Mouse (Mus musculus): ENCODE measurements around the gene Klf16.

The Klf16 gene

DNA sequence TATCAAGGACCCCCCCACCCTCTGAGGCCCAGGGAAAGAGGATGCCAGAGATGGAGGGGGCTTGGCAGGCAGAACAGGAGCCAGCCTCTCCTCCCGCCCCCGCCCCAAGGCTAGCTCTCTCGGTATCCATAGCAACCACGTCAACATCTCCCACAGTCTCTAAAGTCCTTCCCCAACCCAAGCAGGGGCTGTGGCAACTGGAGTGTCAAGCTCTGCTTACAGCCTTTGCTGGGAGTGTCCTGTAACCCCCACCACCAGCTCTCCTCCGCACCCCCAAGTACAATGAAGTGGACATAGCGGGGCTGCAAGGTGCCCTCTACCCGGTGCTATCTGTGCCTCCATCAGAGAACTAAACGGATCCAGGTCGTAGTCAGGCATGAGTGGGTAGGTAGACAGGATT is 3.2 kb downstream of the Klf16 start:
- no peak for DNase-seq (ENCODE audit: low spot score)

DNA sequence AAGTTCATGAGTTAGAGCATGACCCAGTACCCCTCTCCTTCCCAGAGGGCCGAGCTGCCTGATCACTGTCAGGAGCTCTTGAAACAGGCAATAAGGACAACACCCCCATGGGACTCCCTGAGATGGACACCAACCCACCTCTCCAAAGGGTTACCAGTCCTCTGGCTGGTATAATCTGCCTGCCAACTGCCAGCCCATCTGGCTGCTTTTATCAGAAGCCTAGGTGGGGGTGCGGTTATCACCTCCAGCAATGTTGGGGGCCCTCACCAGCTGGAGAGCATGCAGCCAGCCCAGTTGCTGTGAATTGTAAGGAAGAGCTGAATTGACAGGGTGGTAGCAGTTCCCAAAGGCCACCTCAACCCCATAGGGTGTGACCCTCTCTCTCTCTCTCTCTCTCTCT is 4.6 kb downstream of the Klf16 start:
- no peak for DNase-seq (ENCODE audit: low spot score)

DNA sequence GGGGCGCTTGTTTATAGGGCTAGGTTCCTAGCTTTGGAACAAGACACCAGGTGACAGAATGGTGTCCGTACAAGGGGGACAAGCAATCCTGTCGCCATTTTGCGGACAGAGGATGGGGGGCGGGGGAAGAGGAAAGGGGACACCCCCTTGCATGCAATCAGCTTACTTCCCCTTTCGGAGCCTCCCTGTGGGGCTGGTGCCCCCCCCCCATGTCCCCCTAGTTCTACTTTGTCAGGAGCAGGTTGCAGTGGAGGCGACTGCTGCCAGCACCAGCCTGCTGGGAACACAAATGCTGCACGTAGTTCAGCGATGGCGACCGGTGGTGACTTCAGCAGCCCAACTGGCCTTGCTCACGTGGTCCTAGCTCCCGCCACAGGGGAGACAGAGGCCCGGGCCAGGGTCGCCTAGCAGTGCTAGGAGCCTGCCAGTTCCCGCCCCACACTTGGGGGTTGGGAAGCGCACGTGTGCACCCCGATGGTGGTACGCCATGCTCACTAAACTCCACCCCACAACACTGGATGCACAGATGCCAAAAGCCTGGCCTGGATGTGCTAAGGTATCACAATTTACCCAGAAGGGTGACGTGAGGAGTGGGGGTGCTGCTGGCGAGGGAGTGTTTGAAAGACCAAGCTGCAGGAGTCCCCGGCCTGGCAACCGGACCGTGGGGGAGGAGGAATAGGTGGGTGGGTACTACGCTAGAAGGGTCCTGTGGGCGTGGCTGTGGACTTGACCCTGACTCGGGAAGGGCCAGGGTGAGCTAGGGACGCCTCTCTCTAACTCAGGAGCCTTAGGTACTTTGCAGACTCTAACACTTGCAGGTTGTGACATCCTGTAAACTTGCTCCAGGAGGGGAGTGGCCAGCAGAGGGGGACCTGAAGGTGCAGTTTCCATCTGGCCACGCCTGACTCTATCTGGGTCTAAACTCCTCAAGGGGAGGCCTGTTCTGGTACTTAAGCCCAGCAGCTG is 6.0 kb downstream of the Klf16 start:
- no peak for DNase-seq (ENCODE audit: low spot score)

DNA sequence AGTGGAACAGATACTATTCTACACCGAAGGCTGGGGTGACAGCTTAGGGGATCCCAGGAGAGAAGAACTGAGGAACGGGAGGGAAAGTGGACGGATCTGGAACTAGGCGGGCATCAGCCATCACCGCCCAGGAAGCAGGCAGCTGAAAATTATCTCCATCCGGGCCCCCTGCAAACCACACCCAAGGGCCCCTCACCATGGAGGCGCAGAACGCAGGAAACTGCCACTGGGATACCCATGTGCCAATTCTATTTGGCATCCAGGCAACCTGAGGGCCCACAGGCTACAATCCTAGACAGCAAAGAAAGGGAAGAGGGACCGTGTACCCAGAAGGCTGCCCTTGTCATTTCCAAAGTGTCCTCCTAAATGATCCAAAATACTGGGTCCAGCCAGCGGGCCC is 6.7 kb downstream of the Klf16 start:
- DNase-seq (ENCODE audit: low spot score) = no peak

DNA sequence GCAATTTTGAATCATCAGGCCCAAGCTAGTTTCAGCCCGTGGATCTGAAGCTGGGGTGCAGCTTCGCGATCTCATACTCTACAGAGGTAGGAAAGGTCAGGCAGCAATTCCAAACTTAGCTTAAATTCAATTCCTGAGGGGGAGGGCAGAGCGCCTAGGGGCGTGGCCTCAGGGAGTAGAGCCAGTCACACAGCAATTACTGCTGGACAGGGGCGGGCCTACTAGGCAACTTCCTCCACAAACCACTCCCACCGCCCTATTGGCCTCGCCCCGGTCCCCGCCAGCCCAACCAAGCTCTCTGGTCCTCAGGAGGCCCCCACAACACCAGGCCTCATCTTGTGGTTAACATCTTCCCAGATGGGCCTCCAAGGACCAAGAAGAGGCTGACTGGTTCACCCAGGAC is 7.5 kb downstream of the Klf16 start:
- no peak for DNase-seq (ENCODE audit: low spot score)

DNA sequence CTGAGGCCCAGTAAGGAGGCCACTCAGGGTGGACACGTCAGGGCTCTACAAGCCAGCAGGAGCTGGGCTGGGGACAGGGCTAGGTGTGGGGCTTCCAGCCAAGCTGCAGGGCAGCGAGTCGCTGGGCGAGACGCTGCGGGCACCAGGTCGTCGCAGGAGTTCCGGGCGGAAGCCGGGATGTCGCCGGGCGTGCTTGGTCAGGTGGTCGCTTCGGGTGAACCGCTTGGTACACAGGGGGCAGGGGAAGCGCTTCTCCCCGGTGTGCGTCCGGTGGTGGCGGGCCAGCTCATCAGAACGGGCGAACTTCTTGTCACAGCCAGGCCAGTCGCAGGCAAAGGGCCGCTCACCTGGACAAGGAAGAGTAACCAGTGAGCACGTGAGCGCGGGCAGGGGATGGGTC is 8.2 kb downstream of the Klf16 start:
- DNase-seq (ENCODE audit: low spot score) = no peak

DNA sequence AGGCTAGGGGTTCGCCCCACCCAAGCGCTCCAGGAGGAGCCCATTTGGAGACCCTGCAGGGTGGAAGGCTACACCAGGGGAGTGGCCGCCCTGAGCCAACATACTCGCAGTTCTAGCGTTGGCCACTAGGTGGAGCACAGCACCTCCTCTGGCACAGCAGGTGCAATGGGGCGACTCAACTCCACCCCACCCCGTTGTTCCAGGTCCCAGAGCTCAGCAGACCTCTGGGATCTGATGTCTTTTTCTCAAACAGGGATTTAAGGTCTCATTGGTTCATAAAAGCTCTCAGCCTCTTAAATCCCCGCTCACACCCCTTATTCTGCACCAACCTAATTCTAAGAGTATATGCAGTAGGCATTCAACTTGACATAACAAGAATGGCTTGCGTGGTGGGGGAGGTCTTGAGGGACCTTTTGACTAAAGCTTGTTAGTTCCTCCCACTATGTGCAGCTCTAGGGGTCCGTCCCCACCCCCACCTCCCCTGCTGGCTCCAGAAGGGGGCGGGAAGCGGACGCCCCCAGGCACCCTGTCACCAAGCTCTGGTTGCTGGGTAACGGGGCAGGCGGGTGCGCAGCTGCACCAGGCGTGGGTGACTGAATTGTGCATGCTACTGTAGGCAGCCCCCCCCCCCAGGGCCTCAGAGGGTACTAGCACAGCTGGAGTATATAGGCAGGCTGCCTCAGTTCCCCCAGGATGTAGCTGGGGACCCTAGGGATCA is 10.6 kb downstream of the Klf16 start:
- DNase-seq (ENCODE audit: low spot score) = no peak

DNA sequence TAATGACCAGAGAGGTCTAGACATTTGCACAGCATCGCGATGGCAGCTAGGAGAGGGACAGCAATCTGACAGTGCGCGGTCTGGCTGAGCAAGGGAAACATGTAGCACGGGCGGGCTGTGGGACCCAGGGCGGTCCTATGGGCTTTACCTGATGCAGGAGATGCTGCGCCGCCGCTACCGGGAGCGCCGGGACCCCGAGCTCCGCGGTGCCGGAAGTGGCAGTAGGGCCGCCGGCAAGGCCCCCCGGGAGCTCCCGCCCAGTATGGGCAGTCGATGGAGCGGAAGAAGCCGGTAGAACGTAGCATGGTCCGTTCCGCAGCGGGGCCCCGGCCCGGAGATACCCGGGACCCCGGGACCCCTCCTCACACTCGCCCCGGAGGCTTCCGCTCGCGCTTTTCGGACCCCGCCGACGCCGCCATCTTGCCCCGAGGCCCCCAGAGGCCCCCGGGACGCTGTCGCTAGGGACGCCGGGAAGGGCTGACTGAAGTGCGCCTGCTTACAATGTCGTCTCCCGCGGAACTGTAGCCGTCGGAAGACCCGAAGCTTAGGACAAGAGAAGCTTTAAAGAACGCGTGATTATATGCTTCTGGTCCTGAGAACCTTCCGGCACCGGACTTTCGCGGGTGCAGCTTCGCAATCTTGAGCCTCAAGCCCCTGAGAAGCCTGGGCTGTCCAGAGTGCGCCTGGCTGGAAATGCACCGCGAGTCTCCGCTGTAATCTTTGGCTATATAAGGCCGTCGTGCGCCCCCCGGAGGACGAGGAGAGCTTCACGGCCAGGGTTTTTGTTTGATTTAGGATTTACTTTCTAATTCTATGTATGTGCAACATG is 15.8 kb downstream of the Klf16 start, which contains the start of gene Rexo1:
TSS of gene Rexo1 (minus strand) at position 445 of the 829 bp plus-strand sequence.
- DNase-seq (ENCODE audit: low spot score) = peak; percentile 93

DNA sequence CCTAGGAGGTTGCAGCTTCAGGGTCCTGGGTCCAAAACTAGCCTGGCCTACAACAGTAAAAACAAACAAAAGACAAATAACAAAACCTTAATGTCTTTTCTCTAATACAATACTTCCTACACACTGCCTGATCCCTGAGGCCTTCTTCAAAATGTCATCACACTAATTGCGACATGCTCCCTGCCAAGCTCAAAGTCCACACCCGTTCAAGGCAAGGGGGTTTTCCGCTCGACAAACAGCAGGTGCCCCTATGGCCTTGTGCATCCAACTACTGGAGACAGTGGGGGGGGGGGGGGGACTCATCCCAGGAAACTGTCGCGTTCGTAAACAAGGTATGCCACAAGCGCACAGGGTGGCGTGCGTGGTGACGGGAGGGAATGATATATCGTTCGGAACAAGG is 16.5 kb downstream of the Klf16 start:
- no peak for DNase-seq (ENCODE audit: low spot score)

DNA sequence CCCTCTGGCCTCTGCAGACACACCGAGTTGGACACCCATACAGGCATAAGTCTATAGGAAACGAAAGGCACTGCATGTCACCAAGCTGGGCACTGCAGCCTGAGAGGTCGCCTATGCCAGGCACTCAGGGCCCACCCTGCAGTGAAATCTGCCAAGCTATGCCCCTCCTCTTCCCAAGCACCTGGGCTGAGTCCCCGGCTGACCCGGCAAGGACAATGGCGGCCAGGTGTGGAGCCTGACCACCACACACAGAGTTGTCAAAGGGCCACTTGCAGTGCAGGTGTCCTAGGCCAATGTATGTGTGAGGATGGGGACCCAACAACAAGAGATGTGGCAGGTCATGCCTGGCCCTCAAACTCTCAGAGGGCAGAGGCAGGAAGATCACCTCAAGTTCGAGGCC is 17.7 kb downstream of the Klf16 start:
- DNase-seq (ENCODE audit: low spot score) = no peak

DNA sequence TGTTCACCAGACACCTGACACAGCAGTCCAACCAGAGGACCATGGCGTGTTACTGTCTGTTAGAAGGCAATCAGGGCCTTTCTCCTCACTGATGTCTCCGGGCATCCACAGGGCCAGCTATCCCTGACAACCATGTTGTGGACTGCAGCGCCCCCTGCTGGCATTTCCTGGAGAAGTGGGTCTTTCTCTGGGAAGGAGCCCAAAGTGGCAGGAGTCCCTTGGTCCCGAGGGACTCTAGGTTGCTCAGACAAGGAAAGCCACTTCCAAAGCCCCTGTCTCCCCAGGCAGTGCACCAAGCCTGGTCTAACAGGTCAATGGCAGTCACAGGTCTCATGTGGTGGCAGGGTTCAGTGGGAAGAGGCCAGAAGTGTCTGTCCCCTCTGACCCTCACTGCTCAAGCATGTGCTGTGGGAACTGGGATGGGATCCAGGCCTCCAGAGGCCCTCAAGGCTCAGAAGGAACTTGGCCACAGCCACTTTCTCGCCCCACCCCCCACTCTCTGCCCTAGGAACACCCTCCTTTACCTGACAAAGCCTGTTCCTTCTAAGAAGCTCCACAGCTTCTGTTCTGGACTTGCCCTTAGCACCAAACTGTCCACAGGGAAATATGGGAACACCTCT is 19.7 kb downstream of the Klf16 start:
- DNase-seq (ENCODE audit: low spot score) = no peak

DNA sequence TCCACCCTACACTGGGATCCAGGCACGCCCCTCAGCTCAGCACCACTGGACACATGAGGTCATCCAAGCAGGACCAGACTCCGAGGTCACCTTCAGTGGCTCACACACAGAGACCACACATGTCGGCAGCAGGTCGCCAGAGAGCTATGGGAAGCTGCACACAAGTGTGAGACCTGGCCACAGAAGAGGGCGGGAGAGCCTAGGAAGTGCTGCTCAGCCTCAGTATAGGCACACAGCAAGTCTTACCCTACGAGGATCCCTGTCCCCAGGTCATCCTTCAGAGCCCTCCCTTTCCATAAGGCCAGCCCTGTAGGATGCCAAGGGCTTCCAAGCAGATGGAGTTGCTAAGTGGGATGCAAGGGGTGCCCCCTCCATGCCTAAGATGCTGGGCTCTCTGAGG is 23.1 kb downstream of the Klf16 start:
- DNase-seq (ENCODE audit: low spot score) = no peak

DNA sequence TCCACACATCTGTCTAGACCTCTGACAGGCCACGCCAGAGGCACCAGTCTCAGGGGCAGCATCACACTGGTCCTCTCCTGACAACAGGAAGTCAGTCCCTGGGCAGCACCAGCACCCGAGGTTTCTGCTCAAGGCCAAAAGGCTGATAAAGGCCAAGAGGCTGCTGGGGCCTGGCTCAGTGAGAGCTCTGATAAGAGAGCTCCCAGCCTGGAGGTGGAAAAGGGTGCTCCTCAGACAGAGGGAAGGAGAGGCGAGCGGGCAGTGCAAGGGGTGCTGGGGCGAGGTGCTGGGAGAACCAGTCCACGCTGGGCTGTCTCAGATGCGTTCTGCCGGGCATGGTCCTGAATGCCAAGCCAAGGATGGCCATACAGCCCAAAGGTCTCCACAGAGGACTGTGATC is 23.5 kb downstream of the Klf16 start:
- no peak for DNase-seq (ENCODE audit: low spot score)

DNA sequence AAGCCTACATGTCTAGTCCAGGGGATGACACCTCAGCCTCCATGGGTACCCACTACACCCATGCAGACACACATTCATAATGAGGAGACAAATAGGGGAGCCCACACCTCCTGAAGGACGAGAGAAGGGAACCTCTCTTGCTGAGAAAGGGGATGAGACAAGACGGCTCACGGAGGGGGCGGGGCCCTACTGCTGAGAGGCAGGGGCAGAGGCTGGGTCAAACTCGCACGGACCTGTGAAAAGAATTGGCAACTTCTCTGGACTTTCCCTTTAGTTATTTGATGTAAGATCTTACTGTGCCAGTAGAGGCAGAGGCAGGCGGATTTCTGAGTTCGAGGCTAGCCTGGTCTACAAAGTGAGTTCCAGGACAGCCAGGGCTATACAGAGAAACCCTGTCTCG is 24.8 kb downstream of the Klf16 start:
- DNase-seq (ENCODE audit: low spot score) = no peak

DNA sequence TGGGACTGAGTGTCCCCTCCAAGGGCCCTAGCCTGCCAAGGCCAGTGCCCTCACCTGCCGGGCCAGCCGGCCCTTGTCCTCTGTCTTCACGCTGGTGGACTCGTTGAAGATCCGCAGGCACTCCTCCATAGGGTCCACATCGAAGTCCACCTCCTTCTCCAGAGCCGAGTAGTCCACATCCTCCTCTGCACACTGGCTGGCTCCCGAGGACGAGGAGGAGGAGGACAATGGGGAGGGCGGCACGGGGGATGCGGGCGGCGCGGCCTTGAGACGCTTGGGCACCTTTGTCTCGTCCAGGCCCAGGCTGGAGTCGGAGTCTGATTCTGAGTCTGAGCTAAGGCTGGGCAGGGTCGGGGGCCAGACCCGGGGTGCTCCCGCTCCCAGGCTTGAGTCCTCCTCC is 27.8 kb downstream of the Klf16 start:
- no peak for DNase-seq (ENCODE audit: low spot score)

DNA sequence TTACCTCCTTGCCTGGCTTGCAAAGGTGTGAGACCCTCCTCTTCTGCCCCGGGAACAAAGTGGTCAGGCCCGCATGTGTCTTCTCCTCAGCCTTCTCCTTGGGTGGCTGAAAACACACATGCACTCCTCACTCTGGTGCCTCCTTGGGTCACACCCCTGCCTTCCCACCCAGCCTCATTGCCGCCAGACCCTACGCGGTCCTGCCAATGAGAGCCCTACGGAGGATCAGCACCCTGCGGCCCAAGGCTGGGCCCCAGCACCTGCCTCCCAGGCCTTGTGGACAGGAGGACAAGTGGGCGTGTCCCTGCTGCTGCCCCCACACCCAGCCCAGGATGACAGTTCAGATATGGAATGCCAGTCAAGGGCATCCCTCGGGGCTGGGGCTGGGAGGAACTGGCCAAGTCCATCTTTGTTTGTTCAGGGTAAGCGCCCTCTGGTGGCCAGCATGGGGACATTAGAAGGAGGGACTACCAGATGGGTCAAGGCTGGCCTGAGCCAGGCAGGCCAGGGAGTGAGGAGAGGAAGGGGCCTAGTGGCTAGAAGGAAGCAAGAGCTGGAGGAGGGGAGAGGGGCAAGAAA is 28.6 kb downstream of the Klf16 start:
- DNase-seq (ENCODE audit: low spot score) = no peak

DNA sequence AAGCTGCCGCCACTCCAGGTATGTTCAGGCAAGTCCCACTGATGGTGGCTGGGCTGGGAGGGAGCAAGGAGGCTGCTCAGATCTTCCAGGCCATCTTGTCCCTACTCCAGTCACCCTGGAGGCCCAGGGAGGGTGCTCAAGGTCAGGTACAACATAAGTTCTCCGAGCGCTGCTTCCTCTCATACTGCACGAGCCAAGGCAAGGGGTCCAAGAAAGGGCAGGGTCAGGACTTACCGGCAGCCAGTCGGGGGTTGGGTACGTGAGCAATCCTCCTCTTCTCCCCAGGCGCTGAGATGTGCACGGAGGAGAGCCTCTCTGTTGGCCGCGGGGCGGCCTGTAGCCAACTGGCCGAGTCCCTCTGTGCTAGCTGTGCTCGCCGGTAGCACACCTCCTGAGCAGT is 29.6 kb downstream of the Klf16 start:
- no peak for DNase-seq (ENCODE audit: low spot score)

DNA sequence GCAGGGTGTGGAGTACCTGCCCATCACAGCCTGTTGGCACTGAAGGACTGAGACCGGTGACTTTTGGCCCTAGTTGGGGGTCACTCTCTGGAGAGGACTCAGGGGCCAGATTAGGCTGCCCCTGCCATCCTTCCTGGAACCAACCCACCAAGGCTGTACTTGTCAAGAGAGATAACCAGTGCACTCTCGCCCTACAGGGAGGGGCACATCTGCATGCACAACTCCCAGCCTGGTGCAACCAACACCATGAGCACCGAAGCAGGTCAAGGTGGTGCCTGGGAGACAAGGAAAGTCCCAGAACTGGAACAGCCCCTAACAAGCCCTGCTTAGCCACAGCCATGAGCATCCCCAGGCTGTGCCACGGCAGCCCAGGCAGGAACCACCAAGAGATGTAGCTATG is 30.2 kb downstream of the Klf16 start:
- DNase-seq (ENCODE audit: low spot score) = no peak

DNA sequence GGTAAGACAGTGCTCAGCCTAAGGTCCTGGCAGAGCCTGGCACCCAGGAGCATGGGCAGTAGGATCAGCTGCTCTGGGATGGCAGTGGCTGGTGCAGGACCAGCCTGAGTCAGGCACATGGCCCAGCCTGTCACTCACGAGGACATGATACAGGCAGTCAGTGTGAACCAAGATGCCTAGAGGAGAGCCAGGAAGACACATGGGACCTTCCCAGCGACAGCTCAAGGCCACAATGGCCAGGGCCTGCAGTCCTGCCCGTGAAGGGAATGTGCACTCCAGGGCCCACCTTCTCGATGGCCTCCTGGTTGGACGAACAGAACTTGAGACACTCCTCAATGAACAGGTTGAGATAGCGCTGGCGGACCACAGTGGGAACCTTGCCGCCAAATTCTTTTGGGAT is 31.5 kb downstream of the Klf16 start:
- DNase-seq (ENCODE audit: low spot score) = no peak

DNA sequence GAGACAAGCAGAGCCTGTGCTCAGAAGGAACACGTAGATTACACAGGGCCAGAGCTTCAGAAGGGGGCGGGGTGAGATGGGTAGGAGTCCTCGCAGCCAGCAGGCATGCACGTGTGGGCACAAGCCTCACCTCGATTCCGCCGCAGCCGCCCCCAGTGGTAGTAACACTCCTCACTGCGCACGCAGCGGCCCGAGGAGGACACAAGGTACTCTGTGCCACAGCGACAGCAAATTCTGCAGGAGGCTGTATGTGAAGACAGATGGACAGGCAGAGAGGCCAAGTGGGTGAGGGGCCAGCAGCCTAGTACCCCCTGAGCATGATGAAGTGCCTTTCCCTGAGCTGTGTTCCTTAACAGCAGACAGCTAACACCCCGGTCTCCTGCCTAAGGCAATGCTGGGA is 33.2 kb downstream of the Klf16 start:
- DNase-seq (ENCODE audit: low spot score) = no peak

DNA sequence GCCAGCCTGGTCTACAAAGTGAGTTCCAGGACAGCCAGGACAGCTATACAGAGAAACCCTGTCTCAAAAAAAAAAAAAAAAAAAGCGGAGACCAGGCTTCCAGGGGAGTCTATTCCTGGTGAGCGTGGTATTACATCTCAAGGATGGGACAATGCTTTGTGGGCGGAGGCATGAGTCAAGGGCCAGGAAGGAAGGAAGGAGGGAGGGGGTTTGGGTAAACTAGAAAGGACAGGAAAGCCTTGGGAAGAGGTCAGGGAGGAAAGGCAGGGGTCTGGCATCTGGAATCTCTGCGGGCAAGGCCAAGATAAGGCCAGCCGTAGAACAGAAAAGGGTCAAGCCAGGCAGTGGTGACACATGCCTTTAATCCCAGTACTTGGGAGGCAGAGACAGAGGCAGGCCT is 37.6 kb downstream of the Klf16 start:
- DNase-seq (ENCODE audit: low spot score) = no peak
